Mouse (Mus musculus): Measurements from ENCODE around the gene Epo.

- TF ChIP-seq CTCF (conservative IDR thresholded peaks at IDR 0.05; ENCODE audit: low read length) (no peak), POU5F1 (IDR thresholded peaks at IDR 0.05; ENCODE audit: borderline replicate concordance, low read length) (no peak), NANOG (IDR thresholded peaks at IDR 0.05; ENCODE audit: borderline replicate concordance, low read length) (no peak)
These were observed 56.1 kb downstream of the Epo start, which contains the start of gene Zan for GRCm38 (mm10) chr5:137476964-137477363.
